ENCODE assay signal across 9 mouse cellular contexts in the genomic region with DNA sequence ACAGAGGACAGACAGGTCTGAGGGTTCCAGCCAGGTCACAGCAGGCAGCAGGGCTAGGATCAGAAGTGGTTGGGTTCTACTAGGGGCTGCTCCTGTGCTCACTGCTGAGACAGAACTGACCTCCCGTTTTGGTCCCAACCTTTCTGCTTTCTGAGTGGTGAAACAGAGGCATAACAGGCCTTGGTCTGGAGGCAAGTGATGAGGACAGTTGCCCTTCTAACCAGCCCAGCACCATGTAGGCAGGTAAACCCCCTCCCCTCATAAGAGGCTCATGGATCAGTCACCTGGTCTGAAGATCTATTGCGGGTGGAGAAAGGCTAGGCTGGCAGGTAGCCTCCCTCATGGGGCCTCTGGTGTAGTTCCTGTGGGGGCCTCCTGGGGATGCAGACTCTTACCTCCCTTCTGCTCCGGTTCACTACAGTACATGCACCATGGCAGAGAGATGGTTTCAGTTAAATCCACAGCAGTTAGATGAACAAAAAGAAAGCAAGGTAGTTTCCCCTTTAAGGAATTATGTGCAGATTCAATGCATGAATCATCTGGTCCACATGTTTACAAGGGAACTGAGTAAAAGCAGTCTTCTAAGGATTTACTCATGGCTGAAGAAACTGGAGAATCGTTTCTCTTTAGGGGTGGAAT.
DNase-seq lines count a peak whose midpoint lies in the region; ATAC-seq and TF ChIP-seq lines count a peak whose summit lies in the region.
"Had no signal": no experiment of that assay in that cellular context is flagged by ENCODE, and none has a peak within 500 bp of the region (broad histone marks: within the 10 kb centered on the region; RNA-seq: fewer than 3 reads in every experiment).

No protein-coding gene starts in this region.

- no peaks in the 10 kb centered on the region for H3K79me3 ChIP-seq in C2C12 (ENCODE audit: low read depth)

- peak; percentile 59 for ATAC-seq in heart, embryonic 16.5 days (replicated peaks; ENCODE audit: extremely low read depth, insufficient read depth, low FRiP score)
- ATAC-seq in megakaryocyte-erythroid progenitor cell, adult 5-6 weeks (replicated peaks; ENCODE audit: low FRiP score, low TSS enrichment, poor library complexity, severe bottlenecking), result peak; percentile 75; the same call in 1 of the 2 replicates
- ATAC-seq in CD4-positive, CD25-positive, alpha-beta regulatory T cell, adult 4 months, result no peak

- no peaks in the 10 kb centered on the region for H3K36me3 ChIP-seq in C2C12 (ENCODE audit: control insufficient read depth, insufficient read depth)
- no peaks in the 10 kb centered on the region for H3K36me3 ChIP-seq in heart, embryonic 16.5 days (ENCODE audit: control insufficient read depth, insufficient read depth)

- peak overlapping the region; percentile 7 for H3ac ChIP-seq in C2C12 (ENCODE audit: control insufficient read depth, insufficient read length, low read depth)

- DNase-seq in gastrocnemius, adult 2 months, result no peak
- no peak for DNase-seq in gastrocnemius, adult 8-10 months (ENCODE audit: low spot score in 2 of 2)
- DNase-seq in Muller cell, postnatal 12 days (ENCODE audit: inconsistent ontology term), result no peak
- no peak for DNase-seq in frontal cortex, postnatal 25 days (ENCODE audit: low spot score in 2 of 2)

- H3K4me1 ChIP-seq in heart, embryonic 16.5 days (ENCODE audit: control insufficient read depth, insufficient read depth, low read length), result peaks cover 21% of the 10 kb centered on the region

- no peak overlapping the region for H3K4me3 ChIP-seq in gastrocnemius, adult 2 months
- H3K4me3 ChIP-seq in C2C12 (ENCODE audit: insufficient read depth, poor library complexity, severe bottlenecking), result no peak overlapping the region
- H3K4me3 ChIP-seq in heart, embryonic 16.5 days (ENCODE audit: low read length), result no peak overlapping the region

- TF ChIP-seq CTCF in gastrocnemius, adult 2 months (IDR thresholded peaks at IDR 0.05), result no peak
- TF ChIP-seq CTCF in C2C12 (IDR thresholded peaks at IDR 0.05; ENCODE audit: control insufficient read depth, insufficient read depth, insufficient read length), result no peak

- intact Hi-C loops in gastrocnemius, adult 2 months (cut with DNase I), result no loop called here

- H3K27me3 ChIP-seq in C2C12 (ENCODE audit: control insufficient read depth, insufficient read depth, insufficient read length), result no peaks in the 10 kb centered on the region
- no peaks in the 10 kb centered on the region for H3K27me3 ChIP-seq in heart, embryonic 16.5 days (ENCODE audit: control insufficient read depth, insufficient read depth, low read length)

- no peaks in the 10 kb centered on the region for H3K79me2 ChIP-seq in C2C12 (ENCODE audit: control insufficient read depth, insufficient read depth)

- no peak overlapping the region; the same call in 1 of the 2 replicates for H3K9ac ChIP-seq in heart, embryonic 16.5 days (ENCODE audit: low read length)
- H3K9ac ChIP-seq: liver, embryonic 14.5 days had no signal

- peak overlapping the region; percentile 35; the same call in 1 of the 2 replicates for H3K27ac ChIP-seq in gastrocnemius, adult 2 months
- H3K27ac ChIP-seq in heart, embryonic 16.5 days (ENCODE audit: low read length), result peak overlapping the region; percentile 30
- H3K27ac ChIP-seq: liver, embryonic 14.5 days had no signal

- peak overlapping the region; percentile 15; the same call in 1 of the 2 replicates for H3K4me2 ChIP-seq in heart, embryonic 16.5 days (ENCODE audit: low read depth, low read length)

- H3K9me3 ChIP-seq in heart, embryonic 16.5 days (replicated peaks; ENCODE audit: control insufficient read depth, low read length), result no peaks in the 10 kb centered on the region

- WGBS in heart, embryonic 16.5 days, result 34% methylated on average over 4 of the region's 4 CpGs

TF ChIP-seq in C2C12, 6 proteins besides CTCF, POLR2A, EP300 and RAD21:
- TF ChIP-seq MYOG (IDR thresholded peaks at IDR 0.05; ENCODE audit: control insufficient read depth, extremely low read depth, insufficient read length), result no peak
- no peak for TF ChIP-seq USF1 (IDR thresholded peaks at IDR 0.05; ENCODE audit: low read depth)
- no peak for TF ChIP-seq MYOD1 (IDR thresholded peaks at IDR 0.05; ENCODE audit: control insufficient read depth, insufficient read length, low read depth)
- no peak for TF ChIP-seq FOSL1 (IDR thresholded peaks at IDR 0.05; ENCODE audit: insufficient read depth, low read length, poor library complexity, severe bottlenecking)
- TF ChIP-seq CEBPB (IDR thresholded peaks at IDR 0.05; ENCODE audit: low read depth), result no peak
- peak; percentile 12 for TF ChIP-seq MAX (IDR thresholded peaks at IDR 0.05)
TF ChIP-seq in C2C12: peak in this region for 1.
